Mouse (Mus musculus) brain, embryonic 14.5 days (tissue): ENCODE data around the gene Cdc73.
"Not testable (repeated sequence)": the region's sequence is repeated elsewhere in the genome, so short reads cannot be mapped to it uniquely, and the experiment has no call there.

ENCODE experiments used
- CTCF ChIP-seq: fragments of 200-500 bp; IDR thresholded peaks from 2 replicates; pipeline ENCODE4 v1.5.1; 2012; ENCODE audit warnings: inconsistent platforms, mild to moderate bottlenecking, moderate library complexity, borderline replicate concordance; ENCODE audit not compliant: insufficient read depth, insufficient read length; ENCODE audit errors: extremely low read depth
- POLR2A ChIP-seq: fragments of 200-500 bp; IDR thresholded peaks from 2 replicates; pipeline ENCODE4 v1.6.1; 2012; ENCODE audit warnings: mild to moderate bottlenecking, inconsistent platforms, borderline replicate concordance; ENCODE audit not compliant: poor library complexity, insufficient read depth, insufficient read length, severe bottlenecking; ENCODE audit errors: extremely low read depth

DNA sequence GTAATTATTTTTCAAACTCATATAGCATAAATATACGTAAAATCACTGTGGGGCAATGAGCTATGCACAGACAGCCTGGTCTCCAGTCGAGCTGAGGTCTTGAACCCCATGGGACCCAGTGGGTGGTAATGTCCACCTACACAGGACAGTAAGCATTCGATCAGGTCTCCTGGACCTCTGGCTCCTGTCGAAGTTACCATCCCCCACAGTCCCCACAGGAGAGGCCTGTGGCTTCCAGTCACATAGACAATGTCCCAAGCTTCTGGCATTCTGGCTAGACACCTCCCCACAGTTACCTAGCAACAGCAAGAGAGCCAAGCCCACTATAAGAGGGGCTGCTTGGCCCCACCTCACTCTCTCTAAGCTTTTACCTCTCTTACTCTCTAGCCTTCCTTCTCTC is 37.9 kb downstream of the Cdc73 start:
- not testable (repeated sequence) for TF ChIP-seq CTCF, POLR2A
